Mouse (Mus musculus): ENCODE measurements at regions not wholly inside any gene's neighbourhood (a gene's known extent, or its start where the extent isn't known, plus 50 kb on each side); places are given as distances from the start of the nearest gene placed in this dataset.

GRCm38 (mm10) chr4:105912296-105912695 lies 122.6 kb downstream of the Gm12728 start:
- DNase-seq, result no peak

GRCm38 (mm10) chr4:105914996-105915395 lies 125.3 kb downstream of the Gm12728 start:
- peak in 1 of 2 experiments; percentile 21 for DNase-seq

GRCm38 (mm10) chr4:105916229-105916628 lies 126.6 kb downstream of the Gm12728 start:
- no peak for DNase-seq

GRCm38 (mm10) chr4:105924781-105925382 lies 135.2 kb downstream of the Gm12728 start:
- DNase-seq, result no peak

- no peak for DNase-seq
These were observed 135.8 kb downstream of the Gm12728 start for GRCm38 (mm10) chr4:105925506-105925905.

GRCm38 (mm10) chr4:105929658-105930057 lies 140.0 kb downstream of the Gm12728 start:
- no peak for DNase-seq

- no peak for DNase-seq
These were observed 145.3 kb downstream of the Gm12728 start for GRCm38 (mm10) chr4:105934971-105935370.

GRCm38 (mm10) chr4:105936755-105937514 lies 147.3 kb downstream of the Gm12728 start:
- no peak for DNase-seq

- DNase-seq, result no peak
These were observed 147.9 kb downstream of the Gm12728 start for GRCm38 (mm10) chr4:105937587-105937986.

GRCm38 (mm10) chr4:105938886-105939285 lies 149.2 kb downstream of the Gm12728 start:
- no peak for DNase-seq

GRCm38 (mm10) chr4:105939636-105940199 lies 150.0 kb downstream of the Gm12728 start:
- no peak for DNase-seq

GRCm38 (mm10) chr4:105940891-105941290 lies 151.2 kb downstream of the Gm12728 start:
- no peak for DNase-seq

- peak in 1 of 2 experiments; percentile 5 for DNase-seq
These were observed 152.1 kb downstream of the Gm12728 start for GRCm38 (mm10) chr4:105941785-105942184.

GRCm38 (mm10) chr4:105944962-105945361 lies 155.3 kb downstream of the Gm12728 start:
- DNase-seq, result no peak

GRCm38 (mm10) chr4:105945921-105946320 lies 156.3 kb downstream of the Gm12728 start:
- DNase-seq, result no peak

GRCm38 (mm10) chr4:105948326-105948725 lies 158.7 kb downstream of the Gm12728 start:
- DNase-seq, result no peak

GRCm38 (mm10) chr4:105952406-105952805 lies 162.7 kb downstream of the Gm12728 start:
- no peak for DNase-seq

- no peak for DNase-seq
These were observed 166.8 kb downstream of the Gm12728 start for GRCm38 (mm10) chr4:105956516-105956915.

GRCm38 (mm10) chr4:105958331-105958730 lies 168.7 kb downstream of the Gm12728 start:
- DNase-seq, result no peak

- DNase-seq, result no peak
These were observed 172.2 kb downstream of the Gm12728 start for GRCm38 (mm10) chr4:105961686-105962360.

GRCm38 (mm10) chr4:105962542-105962941 lies 172.9 kb downstream of the Gm12728 start:
- DNase-seq, result no peak

- DNase-seq, result no peak
These were observed 178.7 kb downstream of the Gm12728 start for GRCm38 (mm10) chr4:105968324-105968723.

GRCm38 (mm10) chr4:105969628-105970027 lies 180.0 kb downstream of the Gm12728 start:
- no peak for DNase-seq

Measured in spleen, adult 18-20 months (tissue).